Mouse (Mus musculus): ENCODE measurements around the gene Fgr. TPM values are rescaled to one million over a fixed set of nuclear protein-coding genes. Genes with fewer than 3 reads are reported as not detected.

Gene Fgr
- polyA plus RNA-seq, 1 experiment from 2014 or later = not detected

- ATAC-seq = no peak
- Histone ChIP-seq H3K27me3 (no peaks in the 10 kb centered on the region), H3K9ac (no peak overlapping the region), H3K4me1 (peaks cover 39% of the 10 kb centered on the region), H3K9me3 (replicated peaks) (no peaks in the 10 kb centered on the region), H3K36me3 (ENCODE audit: poor library complexity, severe bottlenecking) (no peaks in the 10 kb centered on the region), H3K27ac (no peak overlapping the region), H3K4me3 (no peak overlapping the region), H3K4me2 (no peak overlapping the region)
- WGBS = 78% methylated on average over 5 of the region's 5 CpGs
These were observed 12.0 kb upstream of the Fgr start for GRCm38 (mm10) chr4:132961866-132962265.

DNA sequence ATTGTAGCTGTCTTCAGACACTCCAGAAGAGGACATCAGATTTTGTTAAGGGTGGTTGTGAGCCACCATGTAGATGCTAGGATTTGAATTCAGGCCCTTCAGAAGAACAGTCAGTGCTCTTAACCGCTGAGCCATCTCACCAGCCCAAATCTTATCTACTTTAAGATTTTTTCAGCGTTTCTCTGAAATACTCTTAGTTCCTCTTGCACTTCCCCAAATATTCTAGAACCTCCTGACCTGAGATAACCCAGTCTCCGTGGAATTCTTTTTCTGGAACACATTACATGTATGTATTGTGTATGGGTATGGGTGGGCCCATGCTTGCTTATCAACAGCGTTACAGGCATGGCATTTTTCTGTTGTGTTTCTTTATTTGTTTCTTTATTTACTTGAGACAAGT, 11.3 kb upstream of the Fgr start:
- no peak overlapping the region for H3K9ac ChIP-seq
- no peak for ATAC-seq
- WGBS = 97% methylated on average over 4 of the region's 4 CpGs
- no peak overlapping the region for H3K27ac ChIP-seq
- H3K27me3 ChIP-seq = no peaks in the 10 kb centered on the region
- no peaks in the 10 kb centered on the region for H3K36me3 ChIP-seq (ENCODE audit: poor library complexity, severe bottlenecking)
- H3K4me1 ChIP-seq = peaks cover 39% of the 10 kb centered on the region
- H3K4me2 ChIP-seq = no peak overlapping the region
- no peak overlapping the region for H3K4me3 ChIP-seq
- no peaks in the 10 kb centered on the region for H3K9me3 ChIP-seq (replicated peaks)

- 34% methylated on average over 2 of the region's 2 CpGs for WGBS
These were observed 10.5 kb upstream of the Fgr start for GRCm38 (mm10) chr4:132963436-132963835.

DNA sequence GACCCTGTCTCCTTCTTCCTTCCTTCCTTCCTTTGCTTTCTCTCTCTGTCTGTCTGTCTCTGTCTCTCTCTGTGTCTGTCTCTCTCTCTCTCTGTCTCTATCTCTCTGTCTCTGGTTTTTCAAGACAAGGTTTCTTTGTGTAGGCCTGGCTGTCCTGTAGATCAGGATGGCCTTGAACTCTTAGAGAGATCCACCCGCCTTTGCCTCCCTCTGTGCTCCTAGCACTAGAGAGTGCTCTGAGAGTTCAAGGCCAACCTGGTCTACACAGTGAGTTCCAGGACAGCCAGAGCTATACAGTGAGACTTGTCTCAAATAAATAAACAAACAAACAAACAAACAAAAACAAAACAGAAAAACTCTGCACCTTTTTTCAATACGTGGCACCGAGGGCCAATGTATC, 9.8 kb upstream of the Fgr start:
- Histone ChIP-seq H3K27me3 (no peaks in the 10 kb centered on the region), H3K9ac (no peak overlapping the region), H3K4me3 (no peak overlapping the region), H3K27ac (peak overlapping the region; percentile 41; the same call in 1 of the 2 replicates), H3K4me1 (peaks cover 39% of the 10 kb centered on the region), H3K4me2 (no peak overlapping the region), H3K36me3 (ENCODE audit: poor library complexity, severe bottlenecking) (no peaks in the 10 kb centered on the region), H3K9me3 (replicated peaks) (no peaks in the 10 kb centered on the region)
- ATAC-seq = no peak
- 32% methylated on average over 3 of the region's 3 CpGs for WGBS

More at GRCm38 (mm10) chr4:132963436-132963835, 10.5 kb upstream of the Fgr start:
- Histone ChIP-seq H3K9me3 (replicated peaks) (no peaks in the 10 kb centered on the region), H3K27ac (0 out of 2 replicates have a peak overlapping the region, but pooled peaks have one; percentile 41), H3K27me3 (no peaks in the 10 kb centered on the region), H3K4me2 (no peak overlapping the region), H3K36me3 (ENCODE audit: poor library complexity, severe bottlenecking) (no peaks in the 10 kb centered on the region), H3K9ac (no peak overlapping the region), H3K4me3 (no peak overlapping the region), H3K4me1 (peaks cover 43% of the 10 kb centered on the region)
- no peak for ATAC-seq

GRCm38 (mm10) chr4:132964473-132964872, 9.4 kb upstream of the Fgr start:
- 10% methylated on average over 5 of the region's 5 CpGs for WGBS
- Histone ChIP-seq H3K9ac (peak overlapping the region; percentile 14; the same call in 1 of the 2 replicates), H3K36me3 (ENCODE audit: poor library complexity, severe bottlenecking) (no peaks in the 10 kb centered on the region), H3K9me3 (replicated peaks) (no peaks in the 10 kb centered on the region), H3K27me3 (no peaks in the 10 kb centered on the region), H3K4me1 (peaks cover 35% of the 10 kb centered on the region), H3K4me3 (no peak overlapping the region), H3K4me2 (no peak overlapping the region), H3K27ac (peak overlapping the region; percentile 41; the same call in 1 of the 2 replicates)
- no peak for ATAC-seq

DNA sequence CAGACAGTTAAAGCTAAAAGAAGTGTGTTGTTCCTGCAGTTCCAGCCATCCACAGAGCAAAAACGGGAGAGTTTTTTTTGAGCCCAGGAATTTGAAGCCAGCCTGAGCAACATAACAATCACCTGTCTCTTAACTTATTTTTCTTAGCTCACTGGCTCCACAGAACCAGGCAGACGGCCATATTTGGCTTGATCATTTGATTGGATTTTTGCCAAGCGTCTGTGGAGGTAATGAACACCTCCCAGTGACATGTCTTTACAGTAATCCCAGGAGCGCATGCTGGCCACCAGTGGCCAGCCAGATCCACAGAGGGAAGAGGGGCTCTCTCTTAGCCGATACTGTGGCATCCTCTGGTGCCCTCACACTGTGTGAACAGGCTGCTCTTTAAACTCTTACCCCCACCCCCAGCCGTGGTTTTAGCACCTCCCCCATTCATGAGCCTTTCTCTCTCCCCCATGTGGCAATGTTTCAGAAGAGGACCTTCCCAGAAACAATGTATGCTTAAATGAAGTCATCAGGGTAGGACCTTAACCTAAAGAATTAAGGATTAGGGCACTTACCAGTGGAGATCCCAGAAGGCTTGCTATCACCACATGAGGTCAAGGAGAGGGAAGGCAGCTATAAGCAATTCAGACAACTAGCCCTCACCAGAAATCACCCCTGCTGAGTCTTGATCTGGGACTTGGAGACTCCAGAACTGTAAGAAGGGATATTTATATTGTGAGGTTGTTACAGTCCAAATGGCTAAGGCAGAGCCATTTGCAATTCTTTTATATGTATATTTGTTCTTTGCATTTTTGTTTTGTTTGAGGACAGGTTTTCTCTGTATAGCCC, 5.6 kb upstream of the Fgr start:
- peaks cover 14% of the 10 kb centered on the region for H3K27me3 ChIP-seq
- H3K4me1 ChIP-seq = peaks cover 20% of the 10 kb centered on the region
- WGBS = 29% methylated on average over 6 of the region's 6 CpGs
- ATAC-seq = no peak
- H3K9me3 ChIP-seq (replicated peaks) = no peaks in the 10 kb centered on the region
- H3K9ac ChIP-seq = no peak overlapping the region
- no peaks in the 10 kb centered on the region for H3K36me3 ChIP-seq (ENCODE audit: poor library complexity, severe bottlenecking)
- H3K4me3 ChIP-seq = no peak overlapping the region
- no peak overlapping the region for H3K4me2 ChIP-seq
- H3K27ac ChIP-seq = no peak overlapping the region

GRCm38 (mm10) chr4:132971601-132972000, 2.3 kb upstream of the Fgr start:
- Histone ChIP-seq H3K4me2 (no peak overlapping the region), H3K4me1 (peaks cover 34% of the 10 kb centered on the region), H3K9me3 (replicated peaks) (no peaks in the 10 kb centered on the region), H3K4me3 (no peak overlapping the region), H3K9ac (no peak overlapping the region), H3K27me3 (peaks cover 47% of the 10 kb centered on the region), H3K36me3 (ENCODE audit: poor library complexity, severe bottlenecking) (no peaks in the 10 kb centered on the region), H3K27ac (no peak overlapping the region)
- ATAC-seq = no peak
- WGBS = 82% methylated on average over 6 of the region's 6 CpGs

DNA sequence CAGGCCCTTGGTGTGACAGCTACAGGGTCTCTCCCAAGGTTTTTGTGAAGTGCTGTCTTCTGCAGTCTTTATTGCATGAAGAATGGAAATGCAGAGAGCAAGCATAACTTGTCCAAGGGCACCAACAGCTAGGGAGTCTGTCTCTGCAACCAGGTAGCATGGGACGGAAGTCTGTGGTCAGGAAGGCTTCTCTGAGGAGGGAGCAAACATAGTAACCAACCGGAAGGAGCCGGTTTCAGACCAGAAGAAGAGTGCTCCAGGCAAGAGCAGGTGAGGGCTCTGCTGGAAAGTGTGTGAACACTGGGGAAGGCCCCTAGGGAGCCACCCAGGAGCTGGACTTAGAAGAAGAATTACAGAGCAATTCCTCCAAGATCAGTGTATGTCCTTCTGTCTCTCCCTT, 1.8 kb upstream of the Fgr start:
- WGBS = 69% methylated on average over 3 of the region's 3 CpGs
- no peak for ATAC-seq
- no peaks in the 10 kb centered on the region for H3K36me3 ChIP-seq (ENCODE audit: poor library complexity, severe bottlenecking)
- no peaks in the 10 kb centered on the region for H3K9me3 ChIP-seq (replicated peaks)
- no peak overlapping the region for H3K9ac ChIP-seq
- H3K27me3 ChIP-seq = peaks cover 52% of the 10 kb centered on the region
- H3K27ac ChIP-seq = no peak overlapping the region
- peaks cover 34% of the 10 kb centered on the region for H3K4me1 ChIP-seq
- H3K4me2 ChIP-seq = no peak overlapping the region
- H3K4me3 ChIP-seq = no peak overlapping the region

DNA sequence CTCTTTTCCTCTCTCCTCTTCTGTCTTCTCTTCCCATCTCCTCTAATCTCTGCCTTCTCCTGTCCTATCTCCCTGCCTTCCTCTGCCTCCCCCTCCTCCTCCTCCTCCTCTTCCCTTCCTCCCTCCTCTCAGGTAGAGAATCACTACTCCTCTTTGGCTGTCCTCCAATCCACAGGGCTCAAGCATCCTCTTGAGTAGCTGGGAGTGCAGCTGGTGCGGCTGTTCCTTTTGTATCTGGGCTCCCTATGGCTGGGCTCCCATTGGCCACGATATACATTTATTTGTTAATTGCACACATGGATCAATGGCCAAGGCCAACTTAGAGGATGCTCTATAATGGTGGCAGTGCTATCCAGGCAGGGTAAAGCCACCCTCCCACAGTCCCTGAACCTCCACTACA, 1.3 kb upstream of the Fgr start:
- Histone ChIP-seq H3K9me3 (replicated peaks) (no peaks in the 10 kb centered on the region), H3K9ac (no peak overlapping the region), H3K4me1 (peaks cover 34% of the 10 kb centered on the region), H3K36me3 (ENCODE audit: poor library complexity, severe bottlenecking) (no peaks in the 10 kb centered on the region), H3K27me3 (peaks cover 54% of the 10 kb centered on the region), H3K4me3 (no peak overlapping the region), H3K4me2 (no peak overlapping the region), H3K27ac (no peak overlapping the region)
- no peak for ATAC-seq
- 12% methylated on average over 2 of the region's 2 CpGs for WGBS

- no peaks in the 10 kb centered on the region for H3K36me3 ChIP-seq (ENCODE audit: poor library complexity, severe bottlenecking)
- H3K4me2 ChIP-seq = no peak overlapping the region
- no peak for ATAC-seq
- H3K4me1 ChIP-seq = peaks cover 30% of the 10 kb centered on the region
- no peaks in the 10 kb centered on the region for H3K9me3 ChIP-seq (replicated peaks)
- H3K4me3 ChIP-seq = no peak overlapping the region
- H3K27ac ChIP-seq = no peak overlapping the region
- no peak overlapping the region for H3K9ac ChIP-seq
- 46% methylated on average over 8 of the region's 8 CpGs for WGBS
- H3K27me3 ChIP-seq = peaks cover 54% of the 10 kb centered on the region
These were observed 709 bp upstream of the Fgr start for GRCm38 (mm10) chr4:132973186-132973585.

DNA sequence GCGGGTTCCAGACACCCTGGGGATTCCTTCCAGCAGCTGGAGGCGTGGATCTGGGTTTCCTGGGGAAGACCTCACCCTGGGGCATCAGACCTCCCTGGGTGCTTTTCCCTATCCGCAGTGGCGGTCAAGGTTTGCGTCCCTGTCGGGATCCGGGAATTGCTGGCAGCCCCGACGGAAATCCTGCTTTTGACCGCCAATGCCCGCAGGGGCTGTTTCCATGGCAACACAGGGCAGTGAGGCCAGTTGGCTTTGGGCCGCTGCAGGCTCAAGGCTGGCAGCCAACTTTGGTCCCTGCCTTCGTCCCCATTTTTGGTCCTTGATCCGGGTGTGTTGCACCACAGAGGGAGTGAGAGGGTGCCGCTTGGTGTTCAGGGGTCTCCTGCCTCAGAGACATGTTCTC, 1.0 kb downstream of the Fgr start:
- Histone ChIP-seq H3K36me3 (ENCODE audit: poor library complexity, severe bottlenecking) (no peaks in the 10 kb centered on the region), H3K27me3 (peaks cover 54% of the 10 kb centered on the region), H3K9ac (no peak overlapping the region), H3K4me3 (no peak overlapping the region), H3K27ac (no peak overlapping the region; the same call in 1 of the 2 replicates), H3K4me1 (peaks cover 26% of the 10 kb centered on the region), H3K4me2 (peak overlapping the region; percentile 42), H3K9me3 (replicated peaks) (no peaks in the 10 kb centered on the region)
- under 1% methylated on average over 15 of the region's 15 CpGs for WGBS
- no peak for ATAC-seq

DNA sequence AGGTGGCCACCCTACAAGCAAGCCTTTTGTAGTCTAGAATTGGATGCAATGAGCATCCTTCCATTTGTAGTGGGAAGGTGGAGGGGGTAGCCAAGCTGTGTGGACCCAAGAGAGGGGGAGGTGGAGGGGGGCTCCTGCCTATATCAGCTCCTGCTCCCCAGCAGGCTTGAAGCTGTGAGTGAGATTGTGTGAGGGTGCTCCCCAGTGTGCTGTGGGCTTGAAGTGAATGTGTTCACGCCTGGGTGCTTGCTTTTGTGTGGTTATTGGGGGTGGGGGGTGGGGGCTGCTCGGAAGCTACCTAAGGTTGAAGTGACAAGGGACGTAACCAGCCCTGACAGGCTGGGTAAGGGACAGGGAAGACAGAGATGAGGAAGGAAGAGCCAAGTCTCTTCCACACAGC, 1.9 kb downstream of the Fgr start:
- H3K4me3 ChIP-seq = no peak overlapping the region
- H3K27ac ChIP-seq = no peak overlapping the region
- ATAC-seq = no peak
- H3K9me3 ChIP-seq (replicated peaks) = no peaks in the 10 kb centered on the region
- H3K27me3 ChIP-seq = peaks cover 54% of the 10 kb centered on the region
- no peaks in the 10 kb centered on the region for H3K36me3 ChIP-seq (ENCODE audit: poor library complexity, severe bottlenecking)
- 40% methylated on average over 3 of the region's 3 CpGs for WGBS
- H3K4me1 ChIP-seq = peaks cover 26% of the 10 kb centered on the region
- no peak overlapping the region for H3K4me2 ChIP-seq
- no peak overlapping the region for H3K9ac ChIP-seq

DNA sequence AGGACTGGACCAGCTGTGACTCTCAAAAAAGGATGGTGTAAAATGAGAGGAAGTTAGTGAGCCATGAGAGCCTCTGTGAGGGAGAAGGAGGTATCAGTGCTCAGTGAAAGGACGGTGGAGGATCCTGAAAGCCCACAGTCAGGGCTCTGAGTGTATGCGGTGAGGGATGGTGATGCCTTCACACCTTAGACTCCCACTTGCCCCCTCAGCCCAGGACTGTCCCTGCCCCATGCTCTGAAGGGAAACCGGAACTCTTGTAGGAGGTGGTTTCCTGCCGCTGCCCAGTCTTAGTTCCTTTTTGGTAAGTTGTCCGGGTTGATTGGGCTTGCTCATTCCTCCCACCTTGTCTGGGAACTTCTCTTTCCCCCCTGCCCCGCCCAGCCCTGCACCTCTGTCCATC, 2.8 kb downstream of the Fgr start:
- no peak for ATAC-seq
- Histone ChIP-seq H3K4me2 (no peak overlapping the region), H3K4me3 (no peak overlapping the region), H3K27me3 (peaks cover 49% of the 10 kb centered on the region), H3K36me3 (ENCODE audit: poor library complexity, severe bottlenecking) (no peaks in the 10 kb centered on the region), H3K9ac (no peak overlapping the region), H3K27ac (no peak overlapping the region), H3K9me3 (replicated peaks) (no peaks in the 10 kb centered on the region), H3K4me1 (peaks cover 26% of the 10 kb centered on the region)
- 91% methylated on average over 6 of the region's 6 CpGs for WGBS

All from forebrain, embryonic 13.5 days (tissue).